In the genomic region with DNA sequence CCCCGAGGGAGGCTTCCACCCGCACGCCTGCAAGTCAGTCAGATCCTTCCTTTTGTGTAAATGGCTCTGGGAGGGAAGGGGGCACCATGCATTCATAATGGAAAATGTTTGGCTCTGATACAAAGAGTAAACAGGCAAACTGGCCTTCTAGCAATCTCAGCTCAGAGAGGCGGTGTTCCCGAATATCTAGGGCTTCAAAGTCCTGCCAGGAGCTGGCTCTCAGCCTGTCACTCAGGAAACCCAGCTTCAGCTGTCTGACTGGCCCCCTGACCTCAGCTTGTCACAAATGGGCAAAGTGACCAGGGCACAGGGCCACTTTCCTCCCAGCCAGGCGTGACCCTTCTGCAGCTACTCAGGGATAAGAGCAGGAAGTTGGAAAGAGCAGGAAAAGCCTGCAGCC, we compare ENCODE assay signal across 8 mouse cellular contexts. TPM values are rescaled to one million over a fixed set of nuclear protein-coding genes. Genes with fewer than 3 reads are reported as not detected.
DNase-seq lines count a peak whose midpoint lies in the region; ATAC-seq and TF ChIP-seq lines count a peak whose summit lies in the region.

No protein-coding gene starts in this region.

- peak; percentile 86 to 88 for DNase-seq in cerebellum, postnatal 10 days
- no peak for DNase-seq in cerebellum, adult 9-10 months
- peak; percentile 46 for DNase-seq in right cerebral cortex, adult 18-20 months
- DNase-seq in right cerebral cortex, adult 2 months (ENCODE audit: low spot score in 2 of 2): no peak
- DNase-seq in hindbrain, postnatal 0 days (ENCODE audit: low spot score): peak; percentile 74
- DNase-seq in lung, embryonic 14.5 days: peak; percentile 59
- no peak for DNase-seq in T-cell, adult 2 months (ENCODE audit: low spot score)

- H3K4me2 ChIP-seq in hindbrain, postnatal 0 days (ENCODE audit: low read depth, low read length): no peak overlapping the region
- no peak overlapping the region for H3K4me2 ChIP-seq in lung, embryonic 14.5 days

- H3K4me1 ChIP-seq in hindbrain, postnatal 0 days (ENCODE audit: insufficient read depth, low read length): peaks cover 22% of the 10 kb centered on the region
- peaks cover 21% of the 10 kb centered on the region for H3K4me1 ChIP-seq in lung, embryonic 14.5 days (ENCODE audit: insufficient read depth)

- peak; percentile 73 for ATAC-seq in hindbrain, postnatal 0 days
- peak; percentile 30; the same call in 1 of the 2 replicates for ATAC-seq in lung, embryonic 14.5 days (ENCODE audit: insufficient read depth)
- no peak for ATAC-seq in megakaryocyte progenitor cell, adult 5-6 weeks (replicated peaks; ENCODE audit: poor library complexity)

- H3K36me3 ChIP-seq in hindbrain, postnatal 0 days (ENCODE audit: insufficient read depth, low read length): no peaks in the 10 kb centered on the region
- H3K36me3 ChIP-seq in lung, embryonic 14.5 days (ENCODE audit: insufficient read depth): no peaks in the 10 kb centered on the region

- H3K27ac ChIP-seq in hindbrain, postnatal 0 days: peak overlapping the region; percentile 27; the same call in 1 of the 2 replicates
- H3K27ac ChIP-seq in lung, embryonic 14.5 days (ENCODE audit: low read depth): peak overlapping the region; percentile 70

- TF ChIP-seq CTCF in hindbrain, postnatal 0 days (IDR thresholded peaks at IDR 0.05; ENCODE audit: low read depth): no peak
- no peak for TF ChIP-seq CTCF in lung, embryonic 14.5 days (IDR thresholded peaks at IDR 0.05; ENCODE audit: low read depth)

- no peaks in the 10 kb centered on the region for H3K9me3 ChIP-seq in hindbrain, postnatal 0 days (ENCODE audit: low read length)
- no peaks in the 10 kb centered on the region for H3K9me3 ChIP-seq in lung, embryonic 14.5 days (ENCODE audit: low read depth, low read length)

- H3K27me3 ChIP-seq in hindbrain, postnatal 0 days (ENCODE audit: insufficient read depth, low read length): no peaks in the 10 kb centered on the region
- H3K27me3 ChIP-seq in lung, embryonic 14.5 days (ENCODE audit: insufficient read depth, low read length): no peaks in the 10 kb centered on the region

- no peak overlapping the region for H3K4me3 ChIP-seq in hindbrain, postnatal 0 days (ENCODE audit: low read length)
- no peak overlapping the region for H3K4me3 ChIP-seq in lung, embryonic 14.5 days (ENCODE audit: low read depth, low read length)

- 25% methylated on average over 6 of the region's 6 CpGs for WGBS in hindbrain, postnatal 0 days
- WGBS in lung, embryonic 14.5 days: 21% methylated on average over 6 of the region's 6 CpGs

- H3K9ac ChIP-seq in hindbrain, postnatal 0 days (replicated peaks; ENCODE audit: low read length): no peak overlapping the region
- H3K9ac ChIP-seq in lung, embryonic 14.5 days: no peak overlapping the region

RNA-seq across cellular contexts. Expression of gene Prkag2, which starts 33.3 kb away (rescaled TPM):
- 31.4 and 38.3 TPM in 2 replicates for total RNA-seq in hindbrain, postnatal 0 days (2014; rRNA removed)
- polyA plus RNA-seq in hindbrain, postnatal 0 days (2015; fragmentation: Nextera tagmentation; extraction: Ambion mirVana): 85.5 and 86.4 TPM in 2 replicates
- polyA plus RNA-seq in lung, embryonic 14.5 days (2014; fragmentation: Nextera tagmentation; extraction: Ambion mirVana): 25.6 and 29.1 TPM in 2 replicates
- total RNA-seq in megakaryocyte progenitor cell, adult 5-6 weeks (2015): 21.1 and 21.2 TPM in 2 replicates
- 25.4 and 26.1 TPM in 2 replicates for total RNA-seq in megakaryocyte progenitor cell, adult 5-6 weeks (2017)

Comparison
In these comparisons a context has a peak if more than half of its experiments do, and no peak if none do; other contexts are left out.
1. DNase-seq: peak in cerebellum, postnatal 10 days (2 of 2), right cerebral cortex, adult 18-20 months (single experiment), hindbrain, postnatal 0 days (single experiment) and lung, embryonic 14.5 days (single experiment); none in cerebellum, adult 9-10 months (single experiment), right cerebral cortex, adult 2 months (0 of 2) and T-cell, adult 2 months (single experiment).